Mouse (Mus musculus) layer of hippocampus, adult 9-11 months (tissue): ENCODE measurements at regions not wholly inside any gene's neighbourhood (a gene's known extent, or its start where the extent isn't known, plus 50 kb on each side); places are given as distances from the start of the nearest gene placed in this dataset.
A peak's percentile ranks its signal among the peaks of the same experiment; 100 is the strongest.
"Not testable (repeated sequence)": the region's sequence is repeated elsewhere in the genome, so short reads cannot be mapped to it uniquely, and the experiment has no call there.

Experiments
- DNase-seq: peaks from one replicate; pipeline ENCODE4 v3.0.0; 2022

GRCm38 (mm10) chr13:107575025-107575424 lies 469.2 kb upstream of the Smim15 start:
- DNase-seq, result no peak

DNA sequence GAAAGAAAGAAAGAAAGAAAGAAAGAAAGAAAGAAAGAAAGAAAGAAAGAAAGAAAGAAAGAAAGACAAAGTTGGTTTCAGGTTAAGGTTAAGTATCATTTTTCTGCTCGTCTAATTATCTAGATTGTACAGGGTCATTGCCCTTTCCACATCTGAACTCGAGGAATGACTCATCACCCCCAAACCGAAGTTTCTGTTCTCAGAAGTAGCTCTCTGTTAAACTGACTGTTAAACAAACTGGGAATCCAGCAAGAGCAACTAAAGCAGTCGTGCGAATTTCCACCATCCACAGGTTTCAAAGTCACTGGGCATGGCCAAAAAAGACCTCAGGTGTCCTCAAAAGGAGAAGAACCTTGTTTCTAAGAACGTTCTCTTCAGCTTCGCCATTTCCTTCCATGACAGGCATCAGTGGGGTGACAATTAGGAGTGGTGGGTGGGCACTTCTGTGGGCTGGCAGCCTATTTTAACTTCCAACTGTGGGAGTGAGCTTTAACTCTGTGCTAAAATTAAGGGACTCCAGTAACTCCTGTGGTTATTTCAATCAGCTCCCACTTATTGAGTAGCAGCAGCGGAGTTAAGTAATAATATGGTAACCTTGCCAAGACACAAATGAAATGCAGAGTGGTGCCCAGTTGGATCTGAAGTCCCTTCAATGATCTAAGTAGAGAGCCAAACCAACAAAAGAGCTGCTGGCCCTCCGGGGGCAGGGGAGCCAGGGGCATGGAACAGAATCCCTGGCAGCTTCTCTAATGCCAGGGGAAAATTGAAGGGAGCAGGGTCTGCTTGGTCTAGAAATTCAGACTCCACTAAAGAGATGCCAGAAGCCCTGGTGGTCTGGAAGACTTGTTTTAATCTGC lies 470.5 kb upstream of the Smim15 start:
- DNase-seq, result peak; percentile 8

GRCm38 (mm10) chr13:107571539-107571938 lies 472.7 kb upstream of the Smim15 start:
- DNase-seq, result no peak

DNA sequence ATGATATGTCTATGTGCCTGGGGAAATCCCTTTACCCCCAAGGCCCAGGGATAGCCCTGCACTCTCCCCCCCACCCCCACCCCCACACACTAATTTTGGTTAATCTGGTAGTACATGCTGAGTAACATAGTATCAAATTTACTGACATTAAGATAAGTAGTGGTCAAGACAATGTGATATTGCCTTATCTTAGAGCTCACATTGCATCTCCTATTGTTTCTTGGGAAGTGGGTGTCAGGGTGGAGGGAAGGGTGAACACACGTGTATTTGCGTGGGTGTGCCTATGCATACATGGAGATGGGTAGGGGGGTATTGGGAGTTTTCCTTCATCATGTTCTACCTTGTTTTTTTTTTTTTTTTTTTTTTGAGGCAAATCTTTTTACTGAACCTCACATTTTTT lies 474.8 kb upstream of the Smim15 start:
- DNase-seq, result no peak

- DNase-seq, result no peak
Observed at GRCm38 (mm10) chr13:107568701-107569121, 475.5 kb upstream of the Smim15 start.

GRCm38 (mm10) chr13:107562463-107562862 lies 481.8 kb upstream of the Smim15 start:
- DNase-seq, result no peak

DNA sequence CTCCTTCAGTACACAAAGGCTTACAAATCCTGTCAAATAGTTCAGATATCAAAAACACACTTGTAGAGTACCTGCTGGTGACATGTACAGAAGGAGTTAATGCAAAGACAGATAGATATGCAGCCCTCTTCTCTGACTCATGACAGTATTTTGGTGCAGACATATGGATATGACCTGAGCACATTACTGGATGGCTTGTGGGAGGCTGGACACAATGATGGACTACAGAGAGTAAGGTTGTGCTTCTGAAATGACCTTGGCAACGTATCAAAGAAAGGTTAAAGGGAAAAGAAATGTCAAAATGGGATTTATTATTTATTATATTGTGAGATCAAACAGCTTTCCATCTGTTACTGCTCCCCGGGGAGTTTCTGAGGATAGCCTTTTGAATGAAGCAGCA lies 482.7 kb upstream of the Smim15 start:
- DNase-seq, result no peak

- no peak for DNase-seq
Observed at GRCm38 (mm10) chr13:107555958-107556357, 488.3 kb upstream of the Smim15 start.

GRCm38 (mm10) chr13:107554091-107554490 lies 490.2 kb upstream of the Smim15 start:
- DNase-seq, result no peak

DNA sequence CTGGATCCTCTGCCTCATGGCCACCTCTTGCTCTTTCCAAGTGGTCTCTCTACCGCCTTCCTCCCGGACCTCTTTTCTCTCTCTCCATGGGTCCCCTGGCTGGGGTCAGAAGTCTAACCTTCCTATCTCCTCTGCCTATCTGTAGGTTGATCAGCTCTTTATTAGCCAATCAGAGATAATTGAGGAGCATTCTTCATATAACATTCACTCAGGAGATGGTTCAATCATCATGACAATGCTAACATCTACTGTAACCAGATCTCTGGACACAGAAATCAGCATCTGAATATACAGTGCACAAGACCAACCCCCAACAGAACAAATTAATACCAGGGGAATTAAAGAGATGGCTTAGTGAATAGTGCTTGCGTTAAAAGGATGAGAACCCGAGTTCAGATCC lies 492.1 kb upstream of the Smim15 start:
- no peak for DNase-seq

DNA sequence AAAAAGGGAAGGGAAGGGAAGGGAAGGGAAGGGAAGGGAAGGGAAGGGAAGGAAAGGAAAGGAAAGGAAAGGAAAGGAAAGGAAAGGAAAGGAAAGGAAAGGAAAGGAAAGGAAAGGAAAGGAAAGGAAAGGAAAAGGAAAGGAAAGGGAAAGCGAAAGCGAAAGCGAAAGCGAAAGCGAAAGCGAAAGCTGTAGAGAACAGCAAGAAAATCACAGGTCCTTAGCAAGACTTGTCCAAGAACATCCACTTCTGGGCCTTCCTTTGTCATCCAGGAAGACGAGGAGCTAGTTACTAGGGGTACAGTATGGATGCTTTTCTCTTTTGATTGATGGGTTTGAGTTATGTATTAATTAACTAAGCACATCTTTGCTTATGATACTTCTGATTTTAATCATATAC lies 494.3 kb upstream of the Smim15 start:
- not testable (repeated sequence) for DNase-seq

- DNase-seq, result peak; percentile 31
Observed at GRCm38 (mm10) chr13:107547073-107547472, 497.2 kb upstream of the Smim15 start.

DNA sequence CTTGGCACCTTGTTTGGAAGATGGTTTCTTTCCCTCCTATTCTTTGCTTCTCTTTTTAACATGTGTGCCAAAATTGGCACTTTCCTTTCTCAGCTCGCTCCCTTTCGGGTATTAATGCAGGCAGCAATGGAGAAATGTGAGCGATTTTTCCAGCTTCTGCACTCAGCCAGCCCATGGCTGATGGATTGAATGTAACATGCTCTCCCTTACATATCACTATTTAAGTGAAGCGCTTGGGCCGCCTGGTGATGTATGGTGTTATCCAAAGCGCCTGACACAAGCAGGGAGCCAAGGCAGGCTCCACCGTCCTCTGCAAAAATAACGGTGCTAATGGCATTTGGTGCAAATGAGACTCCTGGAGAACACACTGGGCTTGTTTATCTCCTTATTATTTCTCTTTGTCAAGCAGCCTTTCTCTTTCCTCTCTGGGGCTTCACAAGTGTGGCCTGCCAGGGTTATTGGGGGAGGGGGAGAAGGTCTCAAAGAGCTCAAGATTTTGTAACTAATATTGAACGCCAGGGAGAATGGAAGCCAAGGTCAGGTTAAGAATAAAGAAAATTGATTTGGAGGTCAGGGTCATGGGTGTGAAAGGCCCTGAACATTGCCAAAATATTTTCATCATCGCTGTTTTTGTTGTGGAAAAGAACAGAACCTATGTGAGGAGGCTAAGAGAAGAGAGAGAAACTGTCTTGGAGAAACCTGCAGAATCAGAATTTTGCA lies 497.9 kb upstream of the Smim15 start:
- no peak for DNase-seq

DNA sequence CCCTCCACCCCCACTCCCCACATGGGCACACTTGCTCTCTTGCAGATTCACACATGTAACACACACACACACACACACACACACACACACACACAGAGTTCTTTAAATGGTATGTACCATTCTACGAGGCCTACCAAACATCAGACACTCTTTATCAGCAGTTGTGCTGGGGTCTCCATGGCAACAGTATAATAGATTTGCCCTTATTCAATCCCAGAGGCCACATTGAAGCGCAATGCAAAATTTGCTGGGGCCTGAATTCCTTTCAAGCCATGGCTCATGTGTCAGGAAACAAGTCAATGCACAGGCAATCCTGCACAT lies 502.7 kb upstream of the Smim15 start:
- DNase-seq, result peak; percentile 14

GRCm38 (mm10) chr13:107540784-107541634 lies 503.2 kb upstream of the Smim15 start:
- DNase-seq, result peak; percentile 16

DNA sequence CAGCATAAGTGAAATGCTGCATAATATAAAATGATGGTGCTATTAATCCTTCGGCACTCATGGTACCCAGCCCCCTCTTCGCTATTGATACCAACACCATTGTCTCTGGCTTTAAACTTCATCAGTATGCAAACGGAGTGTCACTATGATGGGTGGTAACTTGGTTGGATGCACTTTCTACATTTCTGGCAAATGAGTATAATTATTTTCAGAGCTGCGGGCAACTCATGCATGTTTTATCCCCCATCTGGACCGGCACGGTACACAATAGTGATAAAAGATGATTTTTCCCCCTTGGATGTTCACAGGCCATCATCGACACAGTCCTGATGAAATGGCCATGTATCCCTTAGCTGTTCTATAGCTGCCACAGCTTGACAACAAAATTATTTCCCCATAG lies 503.9 kb upstream of the Smim15 start:
- DNase-seq, result no peak

DNA sequence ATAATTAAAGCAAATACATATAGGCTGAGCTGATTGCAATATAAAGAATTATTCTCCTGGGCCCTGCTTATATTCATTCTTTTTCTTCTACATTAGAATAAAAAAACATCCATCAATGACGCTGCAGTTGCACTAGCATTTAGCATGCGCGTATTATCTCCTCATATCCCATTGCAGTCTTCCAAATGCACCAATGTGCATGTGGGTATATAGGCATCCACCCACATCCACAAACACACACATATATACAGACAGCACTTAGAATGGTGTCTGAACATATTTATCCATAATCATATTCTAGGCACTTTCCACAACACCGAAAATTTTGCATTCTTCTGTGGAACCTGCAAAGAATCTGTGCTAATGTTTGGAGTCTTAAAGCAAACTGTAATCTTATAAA lies 504.4 kb upstream of the Smim15 start:
- no peak for DNase-seq

DNA sequence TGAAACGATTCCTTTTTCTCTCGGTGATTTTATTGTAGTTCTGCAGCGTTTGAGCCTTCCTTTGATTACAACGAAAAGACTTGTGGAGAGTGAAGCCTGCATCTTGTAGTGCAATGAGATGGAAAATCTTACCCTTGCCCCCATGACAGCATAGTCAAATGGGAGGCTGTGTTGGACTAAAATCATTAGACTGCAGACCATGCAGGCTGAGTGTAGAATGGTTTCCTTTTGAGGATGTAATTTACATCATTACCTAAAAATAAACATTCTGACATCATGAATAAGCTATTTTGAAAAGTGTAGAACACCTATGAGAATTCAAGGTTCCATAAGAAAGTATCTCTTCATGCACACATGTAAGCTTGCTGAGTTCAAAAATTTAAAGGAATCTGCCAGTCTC lies 504.9 kb upstream of the Smim15 start:
- DNase-seq, result no peak

DNA sequence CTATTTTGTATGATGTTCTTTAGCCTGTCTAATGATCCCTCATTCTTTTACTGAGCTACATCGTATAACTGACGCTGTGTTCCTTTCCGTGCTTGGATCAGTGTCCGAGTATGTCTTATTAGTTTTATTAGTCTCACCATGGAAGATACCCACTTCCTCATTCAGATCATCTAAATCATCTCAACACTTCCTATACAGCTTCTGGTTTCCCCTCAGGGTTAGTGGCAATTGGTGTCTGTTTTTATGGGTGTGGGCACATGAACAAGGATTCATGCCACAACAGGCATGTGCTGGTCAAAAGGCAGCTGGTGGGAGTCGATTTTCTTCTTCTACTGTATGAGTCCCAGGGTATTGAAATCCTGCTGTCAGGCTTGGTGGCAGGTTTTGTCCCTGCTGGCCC lies 509.0 kb upstream of the Smim15 start:
- no peak for DNase-seq

DNA sequence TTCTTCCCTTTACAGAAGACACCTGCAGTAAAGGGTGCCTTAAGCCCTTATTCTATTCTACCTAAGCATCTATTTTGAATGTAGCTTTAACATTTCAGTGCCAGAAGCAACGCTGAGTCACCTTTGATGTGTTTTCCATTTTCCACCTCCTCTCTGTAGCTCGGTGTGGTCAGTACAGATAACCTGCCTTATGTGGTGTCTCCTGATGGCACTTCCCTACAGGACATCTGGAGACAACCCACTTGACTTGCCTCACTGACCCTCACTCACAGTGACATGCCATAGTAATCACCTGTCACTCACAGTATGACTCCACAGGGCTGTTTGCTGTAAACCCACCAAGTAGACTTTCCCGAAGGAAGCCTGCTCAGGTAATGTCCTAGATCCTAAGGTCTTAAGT lies 510.9 kb upstream of the Smim15 start:
- DNase-seq, result no peak

DNA sequence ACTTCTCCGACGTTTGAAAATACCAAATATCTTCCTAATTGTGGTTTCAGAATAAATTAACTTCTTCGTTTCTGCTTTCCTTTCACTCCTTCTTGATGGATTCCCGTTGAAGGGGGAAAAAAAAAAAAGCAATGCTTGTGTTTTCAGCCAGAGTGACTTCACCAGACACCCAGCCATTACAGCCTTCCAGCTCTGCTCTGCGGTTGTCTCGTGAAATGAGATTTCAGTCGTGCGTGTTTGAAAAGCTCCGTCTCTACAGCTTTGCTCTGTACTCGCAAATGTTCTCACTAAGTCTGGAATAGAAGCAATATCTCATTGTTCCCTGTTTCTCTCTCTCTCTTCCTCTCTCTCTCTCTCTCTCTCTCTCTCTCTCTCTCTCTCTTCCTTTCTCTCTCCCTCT lies 509.6 kb upstream of the Kif2a start:
- no peak for DNase-seq

- no peak for DNase-seq
Observed at GRCm38 (mm10) chr13:107531026-107531425, 509.1 kb upstream of the Kif2a start.

- no peak for DNase-seq
Observed at GRCm38 (mm10) chr13:107530392-107530791, 508.5 kb upstream of the Kif2a start.
